Mouse (Mus musculus) right cerebral cortex, adult 18-20 months (tissue): ENCODE measurements around the gene Hsd3b7.
A peak's percentile ranks its signal among the peaks of the same experiment; 100 is the strongest.

Experiments
- DNase-seq: peaks from one replicate; pipeline ENCODE4 v3.0.0; 2022; ENCODE audit warnings: mixed read lengths

The Hsd3b7 gene

GRCm38 (mm10) chr7:127776878-127777473 lies 23.4 kb upstream of the Hsd3b7 start:
- peak; percentile 98 for DNase-seq

DNA sequence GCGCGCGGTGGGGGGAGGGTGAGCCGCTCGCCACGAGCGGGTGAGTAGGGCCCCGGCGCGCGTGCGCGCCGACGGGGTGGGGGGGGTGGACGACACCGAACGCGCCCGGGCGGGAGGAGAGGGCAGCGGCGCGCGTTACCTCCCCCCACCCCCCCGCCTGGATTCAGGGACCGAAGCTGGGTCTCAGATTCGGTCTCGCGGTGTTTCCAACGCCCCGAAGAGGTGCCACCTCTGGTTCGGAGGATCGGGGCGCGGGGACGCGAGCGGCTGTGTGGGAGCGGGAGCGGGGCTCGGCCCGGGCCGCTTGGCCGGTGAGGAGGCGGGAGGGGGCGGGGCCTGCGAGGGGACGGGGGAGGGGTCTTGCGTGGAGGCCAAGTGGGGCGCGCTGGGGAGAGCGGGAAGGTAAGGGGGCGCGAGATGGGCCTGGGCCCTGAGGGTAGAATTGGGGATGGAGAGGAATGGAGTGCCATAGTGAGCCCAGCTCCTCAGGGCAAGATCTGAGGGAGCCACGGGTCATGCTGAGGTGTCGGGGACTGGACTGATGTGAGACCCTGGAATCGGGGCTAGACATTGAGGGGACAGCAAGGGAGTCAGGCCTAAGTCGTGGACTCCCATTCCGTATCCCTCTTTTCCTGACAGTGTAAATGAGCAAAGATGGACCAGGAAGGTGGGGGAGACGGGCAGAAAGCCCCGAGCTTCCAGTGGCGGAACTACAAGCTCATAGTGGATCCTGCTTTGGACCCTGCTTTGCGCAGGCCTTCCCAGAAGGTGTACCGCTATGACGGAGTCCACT lies 22.7 kb upstream of the Hsd3b7 start:
- DNase-seq, result no peak

- DNase-seq, result no peak
Measured at GRCm38 (mm10) chr7:127778350-127778749, 22.1 kb upstream of the Hsd3b7 start.

DNA sequence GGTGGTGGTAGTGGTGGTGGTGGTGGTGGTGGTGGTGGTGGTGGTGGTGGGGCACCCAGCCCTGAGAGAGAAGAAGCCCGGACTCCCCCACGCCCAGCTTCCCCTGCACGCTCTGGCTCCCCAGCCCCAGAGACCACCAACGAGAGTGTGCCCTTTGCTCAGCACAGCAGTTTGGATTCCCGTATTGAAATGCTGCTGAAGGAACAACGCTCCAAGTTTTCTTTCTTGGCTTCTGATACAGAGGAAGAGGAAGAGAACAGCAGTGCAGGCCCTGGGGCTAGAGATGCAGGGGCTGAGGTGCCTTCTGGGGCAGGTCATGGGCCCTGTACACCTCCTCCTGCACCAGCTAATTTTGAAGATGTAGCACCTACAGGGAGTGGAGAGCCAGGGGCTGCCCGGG lies 15.1 kb upstream of the Hsd3b7 start, which contains the start of gene Gm49388:
Gene Gm49388, plus strand, starts transcription at position 301 of the 400 bp plus-strand sequence.
- no peak for DNase-seq

DNA sequence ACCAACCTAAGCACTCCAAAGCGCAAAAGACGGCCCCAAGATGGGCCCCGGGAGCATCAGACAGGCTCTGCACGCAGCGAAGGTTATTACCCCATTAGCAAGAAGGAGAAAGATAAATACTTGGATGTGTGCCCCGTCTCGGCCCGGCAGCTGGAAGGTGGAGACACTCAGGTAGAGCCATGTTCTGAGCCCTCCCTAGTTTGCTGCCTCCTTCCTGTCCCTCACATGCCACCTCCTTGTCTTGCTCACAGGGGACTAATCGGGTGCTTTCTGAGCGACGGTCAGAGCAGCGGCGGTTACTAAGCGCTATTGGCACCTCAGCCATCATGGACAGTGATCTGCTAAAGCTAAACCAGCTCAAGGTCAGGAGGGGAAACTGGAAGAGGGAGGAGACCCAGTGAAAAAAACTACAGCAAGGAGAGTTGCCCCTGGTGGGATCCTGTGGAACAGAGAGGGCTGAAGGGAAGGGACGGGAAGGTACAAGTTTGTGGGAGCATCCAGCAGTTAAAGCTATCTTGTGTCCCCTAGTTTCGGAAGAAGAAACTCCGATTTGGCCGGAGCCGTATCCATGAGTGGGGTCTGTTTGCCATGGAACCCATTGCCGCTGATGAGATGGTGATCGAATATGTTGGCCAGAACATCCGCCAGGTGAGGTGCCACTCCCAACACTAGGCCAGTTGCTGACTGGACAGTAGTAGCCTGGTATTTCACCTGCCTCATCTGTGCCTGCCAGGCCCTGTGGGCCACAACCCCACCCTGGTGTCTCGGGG lies 3.1 kb upstream of the Hsd3b7 start:
- DNase-seq, result no peak

GRCm38 (mm10) chr7:127798591-127798990 lies 1.8 kb upstream of the Hsd3b7 start:
- DNase-seq, result no peak

DNA sequence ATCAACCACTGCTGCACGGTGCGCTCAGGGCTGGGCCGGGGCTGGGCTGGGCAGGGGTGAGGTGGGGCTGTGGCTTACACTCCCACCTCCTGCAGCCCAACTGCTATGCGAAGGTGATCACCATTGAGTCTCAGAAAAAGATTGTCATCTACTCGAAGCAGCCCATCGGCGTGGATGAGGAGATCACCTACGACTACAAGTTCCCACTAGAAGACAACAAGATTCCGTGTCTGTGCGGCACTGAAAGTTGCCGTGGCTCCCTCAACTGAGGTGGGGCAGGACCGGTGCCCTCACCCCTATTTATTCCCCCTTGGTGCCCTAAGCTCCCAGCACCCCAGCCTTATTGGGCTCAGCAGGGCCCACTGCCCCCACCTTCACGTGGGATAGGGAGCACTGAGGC lies 1.2 kb upstream of the Hsd3b7 start:
- no peak for DNase-seq

- DNase-seq, result no peak
Measured at GRCm38 (mm10) chr7:127799738-127800137, 666 bp upstream of the Hsd3b7 start.

GRCm38 (mm10) chr7:127801010-127801621 lies 712 bp downstream of the Hsd3b7 start:
- DNase-seq, result no peak

- no peak for DNase-seq
Measured at GRCm38 (mm10) chr7:127802313-127802712, 1.9 kb downstream of the Hsd3b7 start.

GRCm38 (mm10) chr7:127808821-127809220 lies 8.4 kb downstream of the Hsd3b7 start:
- no peak for DNase-seq

GRCm38 (mm10) chr7:127809846-127810245 lies 9.4 kb downstream of the Hsd3b7 start:
- DNase-seq, result no peak

GRCm38 (mm10) chr7:127810650-127811049 lies 10.2 kb downstream of the Hsd3b7 start:
- no peak for DNase-seq

GRCm38 (mm10) chr7:127811240-127811639 lies 10.8 kb downstream of the Hsd3b7 start:
- DNase-seq, result no peak

DNA sequence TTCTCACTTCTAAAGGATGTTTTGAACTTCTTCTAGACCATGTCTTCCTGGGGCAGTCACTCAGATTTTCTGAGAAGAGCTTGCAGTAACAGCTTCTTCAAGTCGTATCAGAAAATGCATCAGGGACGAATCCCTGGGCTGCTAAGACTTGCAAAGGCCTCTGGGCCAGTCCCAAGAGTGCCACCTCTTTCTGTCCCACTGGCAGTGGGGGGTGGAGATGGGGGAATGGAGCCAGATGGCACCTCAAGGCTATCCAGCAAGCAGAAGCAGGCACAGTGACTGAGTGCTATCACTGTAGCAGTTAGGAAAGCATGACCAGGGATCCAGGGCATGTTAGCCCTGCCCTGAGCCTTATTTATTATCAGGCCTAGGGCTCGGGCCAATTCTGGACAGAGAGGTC lies 11.9 kb downstream of the Hsd3b7 start:
- no peak for DNase-seq

- DNase-seq, result no peak
Measured at GRCm38 (mm10) chr7:127813821-127814220, 13.4 kb downstream of the Hsd3b7 start.

- peak; percentile 83 for DNase-seq
Measured at GRCm38 (mm10) chr7:127814241-127814921, 14.0 kb downstream of the Hsd3b7 start.

- DNase-seq, result no peak
Measured at GRCm38 (mm10) chr7:127815116-127815665, 14.8 kb downstream of the Hsd3b7 start.

DNA sequence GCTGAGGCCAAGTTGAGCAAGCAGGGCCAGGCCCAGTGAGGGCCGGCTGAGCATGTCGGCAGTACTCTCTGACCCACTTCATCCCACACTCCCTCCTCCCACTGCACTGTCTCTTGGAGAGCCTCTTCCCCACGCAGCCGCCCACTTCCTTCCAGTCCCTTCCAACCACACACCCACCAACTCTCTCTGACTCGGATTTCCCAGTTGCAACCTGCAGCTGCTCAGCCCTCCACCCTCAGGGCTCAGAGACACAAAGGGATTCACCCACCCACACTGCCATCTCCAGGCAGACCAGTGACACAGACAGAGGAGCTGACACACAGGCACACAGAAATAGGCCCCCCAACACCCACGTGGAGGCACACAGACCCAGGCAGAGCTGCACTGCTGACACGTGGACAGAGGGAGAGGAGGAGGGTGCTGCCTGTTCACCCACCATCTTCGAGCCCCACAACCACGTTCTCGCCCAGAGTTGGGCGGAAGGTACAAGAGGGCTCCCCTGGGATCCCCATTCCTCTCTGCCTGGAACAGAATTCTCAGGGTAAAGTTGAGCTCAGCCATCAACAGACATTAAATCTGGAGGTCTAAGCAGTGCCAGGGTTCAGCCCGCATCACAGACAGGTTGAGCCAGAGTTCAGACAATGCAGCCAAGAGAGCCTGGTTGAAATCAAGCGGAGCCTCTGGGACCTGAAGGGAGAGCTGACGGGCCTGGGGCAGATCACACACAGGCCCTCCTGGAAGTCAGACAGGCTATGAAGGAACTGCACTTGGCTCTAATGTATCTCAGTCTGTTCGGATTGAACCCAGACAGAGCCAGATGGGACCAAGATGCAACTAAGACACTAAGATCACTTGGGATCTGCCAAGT lies 15.8 kb downstream of the Hsd3b7 start:
- peak; percentile 92 for DNase-seq

- no peak for DNase-seq
Measured at GRCm38 (mm10) chr7:127817053-127817452, 16.6 kb downstream of the Hsd3b7 start.

- no peak for DNase-seq
Measured at GRCm38 (mm10) chr7:127817776-127818175, 17.4 kb downstream of the Hsd3b7 start.
